Mouse (Mus musculus) frontal cortex, postnatal 25 days (tissue): ENCODE data around the gene Grpel1.

Experiments
- DNase-seq, 2 experiments: peaks; one replicate each; pipeline ENCODE4 v3.0.0; 2022; ENCODE audit warnings: low spot score in 2 of 2

Grpel1 gene

DNA sequence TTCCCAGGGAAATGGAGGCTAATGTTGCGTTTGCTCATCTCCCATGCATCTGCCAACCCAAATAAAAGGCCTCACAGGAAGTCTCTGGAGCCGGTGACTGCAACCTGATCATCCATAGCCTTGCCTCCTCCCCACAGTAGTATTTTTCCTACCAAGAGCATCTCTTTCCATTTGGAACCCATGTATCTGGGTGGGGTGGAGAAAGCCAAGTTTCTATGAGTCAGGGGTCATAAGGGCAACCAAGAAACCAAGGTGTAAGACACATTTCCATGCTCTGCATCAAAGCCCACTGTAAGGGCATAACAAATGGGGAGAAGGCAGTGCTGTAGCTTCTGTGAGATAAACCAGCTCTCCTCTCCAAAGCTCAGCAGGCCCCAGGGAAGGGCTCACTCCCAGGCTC is 3.6 kb upstream of the Grpel1 start:
- DNase-seq, result no peak

GRCm38 (mm10) chr5:36462810-36463209 is 2.0 kb upstream of the Grpel1 start:
- peak; percentile 72 to 74 for DNase-seq

DNA sequence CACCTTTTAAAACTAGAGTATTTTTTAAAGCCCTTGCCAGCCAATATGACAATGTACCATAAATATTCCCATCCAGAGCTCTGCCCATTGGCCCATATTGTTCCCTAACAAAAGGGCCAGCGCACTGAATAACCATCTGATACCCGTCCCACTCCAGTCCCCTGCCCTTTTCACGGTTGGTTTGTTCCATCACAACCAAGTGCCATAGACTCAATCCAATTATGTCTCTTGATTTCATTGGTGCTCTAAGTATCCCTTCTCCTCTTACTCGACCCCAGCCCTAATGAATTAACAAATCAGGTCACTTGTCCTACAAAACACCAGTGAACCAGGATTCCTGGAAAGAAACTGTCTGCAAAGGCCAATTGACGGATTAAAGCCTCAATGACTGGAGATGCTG is 1.4 kb upstream of the Grpel1 start:
- DNase-seq, result no peak

DNA sequence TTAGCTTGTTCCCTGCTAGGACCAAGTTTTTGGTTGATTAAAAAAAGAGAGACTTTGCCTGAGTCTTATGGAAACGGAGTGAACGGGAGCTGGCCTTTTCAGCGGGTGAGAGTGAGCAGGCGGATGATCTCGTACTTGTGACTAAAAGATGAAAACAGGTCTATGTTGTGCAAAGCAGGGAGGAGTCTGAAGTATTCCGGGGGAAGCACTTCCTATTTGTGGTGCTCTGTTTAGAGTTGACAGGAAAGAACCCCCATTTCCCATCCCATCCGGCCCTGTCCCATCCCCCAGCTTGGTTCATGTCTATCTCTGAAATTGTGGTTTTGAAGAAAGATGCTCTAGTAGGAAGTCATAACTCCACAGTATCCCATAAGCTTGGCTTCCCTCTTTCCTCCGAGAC is 1.1 kb downstream of the Grpel1 start:
- no peak for DNase-seq

DNA sequence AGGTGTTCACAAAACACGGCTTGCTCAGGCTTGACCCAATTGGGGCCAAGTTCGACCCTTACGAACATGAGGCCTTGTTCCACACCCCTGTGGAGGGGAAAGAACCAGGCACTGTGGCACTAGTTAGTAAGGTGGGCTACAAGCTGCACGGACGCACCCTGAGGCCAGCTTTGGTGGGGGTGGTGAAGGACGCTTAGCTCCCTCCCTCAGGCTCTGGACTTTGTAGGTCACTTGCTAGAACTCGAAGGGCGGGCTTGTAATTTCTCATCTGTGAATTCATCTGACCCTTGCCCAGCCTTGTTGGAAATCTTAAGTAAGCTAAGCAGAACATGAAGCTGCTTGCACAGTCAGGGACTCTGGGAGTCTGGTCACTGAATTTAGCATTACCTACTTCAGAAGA is 6.4 kb downstream of the Grpel1 start:
- no peak for DNase-seq

DNA sequence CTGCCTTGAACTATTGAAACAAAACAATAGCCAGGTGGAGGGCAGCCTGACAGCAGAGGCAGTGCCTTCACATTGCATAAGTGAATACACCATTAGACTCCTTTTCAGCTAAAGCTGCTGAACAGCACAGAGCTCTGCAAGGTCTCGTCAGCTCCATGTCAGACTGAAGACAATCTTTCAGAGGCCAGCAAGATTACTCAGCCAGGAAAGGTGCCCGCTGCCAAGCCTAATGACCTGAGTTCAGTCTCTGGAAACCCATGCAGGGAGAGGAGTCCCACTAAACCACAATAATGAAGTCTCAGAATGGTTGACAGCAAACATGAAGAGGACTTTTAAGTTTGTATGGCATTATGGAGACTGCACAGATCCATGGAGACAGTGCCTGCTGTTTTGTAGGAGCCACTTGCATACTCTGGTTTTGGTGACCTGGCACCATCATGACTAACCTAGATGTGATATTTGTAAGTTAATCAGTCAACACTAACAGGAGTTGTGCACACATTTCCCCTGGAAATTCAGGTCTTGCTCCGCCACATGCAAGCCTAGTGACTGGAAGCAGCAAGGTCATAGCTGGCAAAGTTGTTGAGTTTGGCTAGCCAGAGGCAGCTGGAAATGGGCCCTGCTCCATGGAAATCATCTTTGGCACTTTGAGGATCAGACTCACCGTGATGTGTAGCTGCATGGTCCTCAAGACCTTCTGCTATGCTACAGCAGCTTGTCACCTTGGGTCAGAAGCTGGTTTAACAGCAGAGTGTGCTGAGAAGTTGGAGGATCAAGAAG is 8.3 kb downstream of the Grpel1 start:
- DNase-seq, result no peak

GRCm38 (mm10) chr5:36474283-36474682 is 9.5 kb downstream of the Grpel1 start:
- DNase-seq, result peak; percentile 46 to 57

DNA sequence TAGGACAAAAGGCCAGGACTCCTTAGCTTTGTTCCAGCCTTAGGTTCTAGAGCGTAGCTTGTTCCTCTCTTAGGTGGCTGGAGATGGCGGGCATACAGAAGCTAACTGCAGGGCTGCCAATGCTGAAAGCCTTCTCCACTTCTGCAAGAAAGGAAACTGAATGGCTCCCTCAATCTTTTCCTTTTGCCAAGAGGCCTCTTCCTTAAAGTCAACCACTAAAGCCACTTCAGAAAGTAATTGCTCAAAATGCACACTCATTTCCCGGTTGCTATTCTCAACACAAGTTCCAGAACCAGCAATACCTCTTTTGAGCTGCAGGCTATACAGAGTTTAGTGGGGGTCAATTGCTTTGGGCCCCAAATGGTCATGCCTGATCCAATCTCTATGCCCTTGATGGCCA is 12.7 kb downstream of the Grpel1 start:
- no peak for DNase-seq

DNA sequence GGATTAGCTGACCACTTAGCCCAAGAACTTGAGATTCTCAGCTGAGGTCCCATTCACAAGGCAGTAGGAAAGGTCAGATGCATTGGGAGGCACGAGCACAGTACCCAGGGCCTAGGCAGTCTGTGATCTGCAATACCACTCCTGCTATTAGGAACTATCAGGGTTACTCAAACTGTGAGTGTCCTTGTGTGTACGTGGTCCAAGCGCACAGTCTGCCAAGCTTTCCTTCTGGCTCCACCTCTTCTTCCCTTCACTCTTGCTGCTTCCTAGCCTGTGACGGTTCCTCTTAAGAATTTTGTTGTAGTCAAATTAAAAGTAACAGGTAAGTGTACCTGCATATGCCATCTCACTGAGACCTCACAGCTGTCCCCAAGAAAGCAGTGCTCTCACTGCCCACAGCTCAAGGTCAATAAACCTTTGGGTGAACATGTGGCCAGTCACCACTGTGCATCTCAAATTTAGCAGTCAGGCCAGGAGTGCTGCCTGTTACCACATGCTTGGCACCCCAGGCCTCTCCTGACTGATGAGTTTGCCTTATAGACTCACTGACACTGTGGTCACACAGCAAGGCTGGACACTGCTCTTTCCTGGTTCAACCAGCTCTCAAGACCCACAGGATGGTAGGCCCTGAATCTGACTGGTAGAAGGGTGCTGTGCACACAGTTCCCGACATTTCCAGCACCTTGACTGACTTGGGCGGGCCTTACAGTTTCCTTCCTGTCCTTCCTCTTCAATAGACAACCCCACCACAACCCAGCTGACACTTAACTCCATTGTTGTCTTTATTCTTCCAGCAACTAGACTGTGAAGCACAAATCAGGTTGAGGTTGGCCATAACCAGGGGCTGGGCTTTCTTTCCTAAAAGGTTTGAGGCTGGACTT is 14.0 kb downstream of the Grpel1 start:
- DNase-seq, result no peak

DNA sequence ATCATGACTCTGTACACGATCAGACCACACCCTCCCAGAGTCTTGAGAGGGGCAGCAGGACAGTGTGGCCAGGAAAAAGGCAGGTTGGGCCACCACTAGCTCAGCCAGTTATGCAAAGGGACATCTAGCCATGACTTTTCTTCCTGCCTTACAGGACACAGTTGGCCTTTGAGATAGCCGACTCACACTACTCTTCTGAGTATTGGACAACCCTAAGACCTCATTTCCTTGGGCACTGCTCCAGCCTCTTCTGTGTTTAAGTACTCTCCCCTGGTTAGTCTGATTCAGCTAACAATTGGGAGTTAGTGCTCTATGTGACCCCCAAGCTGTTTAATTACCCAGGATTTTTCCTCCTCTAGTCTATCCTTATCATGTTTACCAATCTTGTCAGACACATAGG is 14.9 kb downstream of the Grpel1 start:
- no peak for DNase-seq

DNA sequence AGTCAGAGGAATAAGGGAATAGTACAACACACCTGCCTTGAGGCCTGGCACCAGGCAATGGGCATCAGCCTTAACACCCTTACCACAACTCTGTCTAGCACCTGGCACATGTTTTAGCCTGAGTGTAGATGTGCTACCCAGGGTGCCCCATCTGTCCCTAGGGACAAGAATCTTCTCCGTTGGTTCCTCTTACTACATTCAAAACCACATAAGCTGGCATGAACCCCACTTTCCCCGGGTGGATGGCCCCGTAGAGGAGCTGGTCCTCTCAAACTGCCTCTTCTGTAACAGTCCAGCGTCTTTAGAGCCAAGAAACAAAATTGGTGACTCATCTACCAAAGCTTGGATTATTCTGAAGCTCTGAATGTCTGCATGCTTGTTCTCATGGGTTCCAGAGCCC is 15.6 kb downstream of the Grpel1 start:
- DNase-seq, result no peak

DNA sequence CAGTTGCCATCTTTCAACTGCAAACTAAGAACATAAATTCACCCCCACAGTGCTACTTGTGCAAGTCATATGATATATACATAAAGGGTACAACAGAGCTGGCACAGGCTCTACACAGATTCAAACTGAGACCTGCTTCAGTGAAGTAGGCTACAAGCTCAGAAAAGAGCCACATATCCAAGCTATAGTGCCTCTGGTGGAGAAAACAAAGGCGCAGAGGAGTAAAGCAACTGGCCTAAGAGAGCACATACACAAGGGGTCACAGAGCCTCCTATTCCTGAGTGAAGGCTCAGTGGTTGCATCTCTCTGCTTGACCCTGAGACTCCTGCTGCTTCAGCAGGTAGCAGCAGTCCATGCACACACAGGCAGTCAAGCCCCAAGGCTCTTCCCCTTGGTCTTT is 16.3 kb downstream of the Grpel1 start:
- DNase-seq, result no peak

GRCm38 (mm10) chr5:36483203-36484101 is 18.7 kb downstream of the Grpel1 start:
- DNase-seq, result peak in 1 of 2 experiments; percentile 25

- DNase-seq, result peak; percentile 94
Measured at GRCm38 (mm10) chr5:36484171-36484990, 19.6 kb downstream of the Grpel1 start, which contains the start of the genes Tada2b and Ccdc96. Gene Tada2b, minus strand, starts transcription at chr5:36484285. Gene Ccdc96, plus strand, starts transcription at chr5:36484588.

- no peak for DNase-seq
Measured at GRCm38 (mm10) chr5:36485306-36485705, 20.5 kb downstream of the Grpel1 start.

DNA sequence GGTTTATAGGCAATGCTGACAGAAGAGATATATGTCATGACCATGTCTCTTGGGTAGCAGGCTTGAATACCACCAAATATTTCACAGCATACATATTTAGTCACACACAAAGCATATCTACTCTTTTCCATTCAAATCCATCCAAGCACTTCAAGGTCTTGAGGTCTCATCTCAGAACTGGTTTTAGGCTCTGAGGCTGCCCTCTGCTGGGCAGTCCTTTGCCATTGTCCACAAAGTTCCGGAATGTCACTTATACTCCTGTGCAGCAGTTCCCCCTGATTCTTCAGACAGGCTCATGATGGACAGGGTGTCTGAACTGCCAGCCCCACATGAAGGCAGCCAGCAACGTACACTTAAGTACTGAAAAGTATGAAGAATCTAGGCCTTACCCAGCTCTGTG is 24.4 kb downstream of the Grpel1 start:
- DNase-seq, result no peak

DNA sequence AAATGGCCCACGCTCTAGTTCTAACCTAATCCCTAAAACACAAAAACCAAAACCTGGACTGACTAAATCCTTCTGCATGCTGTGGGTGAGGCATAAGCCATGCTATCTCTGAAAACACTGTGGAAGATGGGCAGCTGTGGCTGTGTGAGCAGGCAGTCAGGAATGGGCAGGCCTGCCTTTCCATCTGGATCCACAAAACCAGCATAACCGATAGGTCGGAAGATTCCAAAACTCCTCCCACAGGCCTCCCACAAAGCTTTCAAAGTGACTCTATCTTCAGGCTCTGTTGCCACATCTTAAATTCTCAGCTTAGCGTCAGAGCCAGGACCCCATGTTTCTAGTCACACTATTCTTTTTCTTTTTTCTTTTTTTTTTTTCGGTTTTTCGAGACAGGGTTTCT is 29.1 kb downstream of the Grpel1 start:
- DNase-seq, result no peak

DNA sequence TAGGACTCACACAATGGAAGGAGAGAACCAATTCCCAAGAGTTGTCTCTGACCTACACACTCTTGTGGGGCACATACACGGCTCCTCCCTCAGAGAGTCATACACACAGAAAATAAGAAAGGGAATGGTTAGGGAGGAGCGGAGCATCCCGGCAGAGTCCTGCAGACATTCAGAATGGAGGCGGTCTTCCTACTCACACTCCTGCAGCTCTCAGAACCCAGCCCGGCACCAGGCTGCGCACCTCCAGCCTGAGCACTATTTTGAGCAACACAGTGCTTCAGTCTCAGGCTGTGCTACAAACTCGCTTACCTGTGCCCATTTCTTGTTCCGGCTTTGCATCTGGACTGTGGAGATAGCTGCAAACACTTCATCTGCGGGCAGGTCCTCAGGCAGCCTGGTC is 29.9 kb downstream of the Grpel1 start:
- DNase-seq, result no peak

GRCm38 (mm10) chr5:36505235-36505634 is 40.4 kb downstream of the Grpel1 start:
- no peak for DNase-seq

DNA sequence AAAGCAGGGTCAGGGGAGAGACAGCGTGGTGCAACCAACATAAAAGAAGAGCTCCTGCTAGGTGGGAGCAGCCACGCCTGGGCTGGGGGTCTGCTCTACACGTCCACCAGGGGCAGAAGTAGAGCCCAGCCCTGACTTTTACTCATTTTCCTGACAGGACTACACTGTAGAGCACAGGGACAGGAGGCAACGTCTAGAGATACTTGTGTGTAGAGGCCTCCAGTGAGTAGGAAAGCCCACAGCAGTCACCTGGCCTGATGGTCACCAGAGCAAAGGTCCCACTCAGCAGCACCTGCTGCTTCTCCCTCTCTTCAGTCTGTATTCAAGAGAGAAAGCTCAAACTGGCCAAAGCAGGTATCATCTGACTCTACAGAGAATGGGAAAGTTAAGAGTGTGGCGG is 40.8 kb downstream of the Grpel1 start:
- DNase-seq, result no peak

GRCm38 (mm10) chr5:36508351-36508750 is 43.6 kb downstream of the Grpel1 start:
- no peak for DNase-seq
